Mouse (Mus musculus) mesoderm, embryonic 11.5 days (tissue): ENCODE measurements around the gene 4930595D18Rik.

Experiments
- DNase-seq: peaks from one replicate; pipeline ENCODE4 v3.0.0-alpha.2; 2012; ENCODE audit warnings: low read depth, low spot score

The 4930595D18Rik gene

GRCm38 (mm10) chr12:111184476-111184875, at the start of gene 4930595D18Rik:
Gene 4930595D18Rik, minus strand, starts transcription at chr12:111184491.
- DNase-seq, result no peak

GRCm38 (mm10) chr12:111233798-111234197, 49.5 kb upstream of the 4930595D18Rik start:
- no peak for DNase-seq

GRCm38 (mm10) chr12:111230793-111231192, 46.5 kb upstream of the 4930595D18Rik start:
- DNase-seq, result no peak

GRCm38 (mm10) chr12:111228488-111228887, 44.2 kb upstream of the 4930595D18Rik start:
- no peak for DNase-seq

GRCm38 (mm10) chr12:111227410-111227809, 43.1 kb upstream of the 4930595D18Rik start:
- no peak for DNase-seq

GRCm38 (mm10) chr12:111225197-111225780, 41.0 kb upstream of the 4930595D18Rik start:
- DNase-seq, result no peak

GRCm38 (mm10) chr12:111218867-111219266, 34.6 kb upstream of the 4930595D18Rik start:
- no peak for DNase-seq

GRCm38 (mm10) chr12:111211729-111212128, 27.4 kb upstream of the 4930595D18Rik start:
- DNase-seq, result no peak

GRCm38 (mm10) chr12:111207641-111208040, 23.4 kb upstream of the 4930595D18Rik start:
- DNase-seq, result no peak

GRCm38 (mm10) chr12:111203945-111204344, 19.7 kb upstream of the 4930595D18Rik start:
- no peak for DNase-seq

- DNase-seq, result no peak
Measured at GRCm38 (mm10) chr12:111203076-111203475, 18.8 kb upstream of the 4930595D18Rik start.

GRCm38 (mm10) chr12:111196548-111196947, 12.3 kb upstream of the 4930595D18Rik start:
- DNase-seq, result no peak

- no peak for DNase-seq
Measured at GRCm38 (mm10) chr12:111193331-111193730, 9.0 kb upstream of the 4930595D18Rik start.

- no peak for DNase-seq
Measured at GRCm38 (mm10) chr12:111192777-111193176, 8.5 kb upstream of the 4930595D18Rik start.

- DNase-seq, result no peak
Measured at GRCm38 (mm10) chr12:111190891-111191290, 6.6 kb upstream of the 4930595D18Rik start.

- no peak for DNase-seq
Measured at GRCm38 (mm10) chr12:111190355-111190754, 6.1 kb upstream of the 4930595D18Rik start.

GRCm38 (mm10) chr12:111188295-111188694, 4.0 kb upstream of the 4930595D18Rik start:
- no peak for DNase-seq

GRCm38 (mm10) chr12:111186986-111187385, 2.7 kb upstream of the 4930595D18Rik start:
- DNase-seq, result no peak

- DNase-seq, result no peak
Measured at GRCm38 (mm10) chr12:111182378-111182777, 1.9 kb downstream of the 4930595D18Rik start.

GRCm38 (mm10) chr12:111181848-111182247, 2.4 kb downstream of the 4930595D18Rik start:
- DNase-seq, result no peak

GRCm38 (mm10) chr12:111178772-111179171, 5.5 kb downstream of the 4930595D18Rik start:
- no peak for DNase-seq

GRCm38 (mm10) chr12:111168891-111169290, 15.4 kb downstream of the 4930595D18Rik start:
- no peak for DNase-seq

- no peak for DNase-seq
Measured at GRCm38 (mm10) chr12:111166681-111167289, 17.5 kb downstream of the 4930595D18Rik start.
